ENCODE assay signal across 21 mouse cellular contexts in the genomic region with DNA sequence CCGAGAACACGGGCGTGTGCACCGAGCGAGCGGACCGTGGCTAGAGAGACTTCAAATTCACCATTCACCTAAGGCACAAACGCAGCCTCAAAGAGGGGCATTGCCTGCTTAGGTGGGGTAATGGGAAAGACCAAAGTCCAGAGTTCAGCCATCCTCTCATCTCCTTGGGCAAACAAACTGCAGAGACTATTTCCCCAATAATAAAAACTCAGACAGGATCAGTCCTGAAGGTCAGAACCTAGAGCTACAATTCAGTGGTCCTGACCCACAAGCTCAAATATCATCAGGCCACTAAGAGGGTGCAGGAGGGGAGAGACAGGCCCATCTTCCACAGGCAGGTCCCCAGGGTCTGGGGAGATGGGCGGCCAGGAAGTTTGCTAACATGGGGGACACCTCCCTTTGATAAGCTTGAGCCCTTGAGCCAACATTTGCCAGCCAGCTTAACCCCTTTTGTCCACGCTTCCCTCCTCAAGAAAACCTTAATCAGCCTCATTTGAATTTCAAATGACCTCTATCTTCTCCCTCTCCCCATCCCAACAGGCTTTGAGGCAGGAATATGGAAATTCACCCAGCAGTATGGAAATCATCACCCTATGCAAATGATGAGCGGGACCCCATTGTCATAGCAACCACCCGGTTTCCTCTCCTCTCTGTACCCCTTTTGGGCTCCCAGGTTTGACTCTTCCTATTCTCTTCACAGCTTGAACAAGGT. TPM values are rescaled to one million over a fixed set of nuclear protein-coding genes. Genes with fewer than 3 reads are reported as not detected.
A peak's percentile ranks its signal among the peaks of the same experiment; 100 is the strongest.
DNase-seq lines count a peak whose midpoint lies in the region; ATAC-seq lines count a peak whose summit lies in the region.
"Had no signal": no experiment of that assay in that cellular context is flagged by ENCODE, and none has a peak within 500 bp of the region (broad histone marks: within the 10 kb centered on the region; RNA-seq: fewer than 3 reads in every experiment).

No protein-coding gene starts in this region.

- peak; percentile 69; the same call in 1 of the 2 replicates for ATAC-seq in forebrain, embryonic 14.5 days
- ATAC-seq in midbrain, embryonic 12.5 days (ENCODE audit: low FRiP score, low read depth): peak; percentile 54; the same call in 1 of the 2 replicates

- no peak overlapping the region for H3K9ac ChIP-seq in forebrain, embryonic 14.5 days (ENCODE audit: low read length)
- no peak overlapping the region for H3K9ac ChIP-seq in midbrain, embryonic 12.5 days (replicated peaks)
- H3K9ac ChIP-seq: hindbrain, embryonic 14.5 days had no signal

- H3K27me3 ChIP-seq in forebrain, embryonic 14.5 days (replicated peaks; ENCODE audit: control insufficient read depth, insufficient read depth, low read length): no peaks in the 10 kb centered on the region
- peaks cover 37% of the 10 kb centered on the region for H3K27me3 ChIP-seq in midbrain, embryonic 12.5 days
- H3K27me3 ChIP-seq in embryonic facial prominence, embryonic 10.5 days (replicated peaks; ENCODE audit: low read depth, poor library complexity, severe bottlenecking): peaks cover 41% of the 10 kb centered on the region

- peaks cover 7% of the 10 kb centered on the region; the same call in 1 of the 2 replicates for H3K4me1 ChIP-seq in forebrain, embryonic 14.5 days (ENCODE audit: control insufficient read depth, insufficient read depth, low read length)
- peaks cover 21% of the 10 kb centered on the region for H3K4me1 ChIP-seq in midbrain, embryonic 12.5 days
- 0 out of 2 replicates have a peak, but pooled peaks cover 4% of the 10 kb centered on the region for H3K4me1 ChIP-seq in embryonic facial prominence, embryonic 10.5 days

- no peaks in the 10 kb centered on the region for H3K9me3 ChIP-seq in forebrain, embryonic 14.5 days (replicated peaks; ENCODE audit: control insufficient read depth, low read length)
- H3K9me3 ChIP-seq in midbrain, embryonic 12.5 days: no peaks in the 10 kb centered on the region
- H3K9me3 ChIP-seq in embryonic facial prominence, embryonic 10.5 days: no peaks in the 10 kb centered on the region

- DNase-seq in kidney, adult 9 months: peak; percentile 3
- no peak for DNase-seq in kidney, adult 18-20 months
- peak; percentile 50 for DNase-seq in forebrain, embryonic 14.5 days (ENCODE audit: low spot score)
- no peak for DNase-seq in spleen, adult 18-20 months
- DNase-seq in left cerebral cortex, adult 18-20 months (ENCODE audit: low spot score in 2 of 2): no peak
- no peak for DNase-seq in embryonic facial prominence, embryonic 10.5 days (ENCODE audit: low spot score)
- DNase-seq: cerebellum, adult 8-10 months; gastrocnemius, postnatal 25 days; kidney, adult 2 months; kidney, postnatal 14 days; lung, adult 18-20 months; lung, postnatal 14 days; thymus, postnatal 25 days had no signal

- WGBS in forebrain, embryonic 14.5 days: 56% methylated on average over 12 of the region's 12 CpGs
- 50% methylated on average over 12 of the region's 12 CpGs for WGBS in midbrain, embryonic 12.5 days
- 65% methylated on average over 12 of the region's 12 CpGs for WGBS in embryonic facial prominence, embryonic 10.5 days

- no peak overlapping the region for H3K4me2 ChIP-seq in forebrain, embryonic 14.5 days (ENCODE audit: low read length)
- peak overlapping the region; percentile 13; the same call in 1 of the 2 replicates for H3K4me2 ChIP-seq in midbrain, embryonic 12.5 days (replicated peaks)
- H3K4me2 ChIP-seq: hindbrain, embryonic 14.5 days; liver, embryonic 11.5 days had no signal

- H3K27ac ChIP-seq in forebrain, embryonic 14.5 days (ENCODE audit: low read depth, low read length): no peak overlapping the region
- no peak overlapping the region for H3K27ac ChIP-seq in midbrain, embryonic 12.5 days (replicated peaks)
- no peak overlapping the region for H3K27ac ChIP-seq in embryonic facial prominence, embryonic 10.5 days (replicated peaks)
- H3K27ac ChIP-seq: hindbrain, embryonic 14.5 days had no signal

- no peak overlapping the region for H3K4me3 ChIP-seq in forebrain, embryonic 14.5 days (ENCODE audit: low read depth, low read length)
- no peak overlapping the region for H3K4me3 ChIP-seq in midbrain, embryonic 12.5 days
- H3K4me3 ChIP-seq in embryonic facial prominence, embryonic 10.5 days: no peak overlapping the region
- H3K4me3 ChIP-seq: myocyte had no signal

- H3K36me3 ChIP-seq in forebrain, embryonic 14.5 days (ENCODE audit: control insufficient read depth, insufficient read depth, low read length): no peaks in the 10 kb centered on the region
- no peaks in the 10 kb centered on the region for H3K36me3 ChIP-seq in midbrain, embryonic 12.5 days
- H3K36me3 ChIP-seq in embryonic facial prominence, embryonic 10.5 days (replicated peaks): no peaks in the 10 kb centered on the region

RNA-seq across cellular contexts. Expression of a gene that starts 21.7 kb away (rescaled TPM):
- not detected in 2 replicates for polyA plus RNA-seq in forebrain, embryonic 14.5 days (2014; fragmentation: Nextera tagmentation; extraction: Ambion mirVana)
- polyA plus RNA-seq in midbrain, embryonic 12.5 days (2016; fragmentation: Nextera tagmentation; extraction: Ambion mirVana): not detected in 2 replicates
- under 1 TPM; 0.21 to 0.37 TPM for total RNA-seq in left cerebral cortex, adult 18-20 months (2021)
- not detected in 2 replicates for polyA plus RNA-seq in embryonic facial prominence, embryonic 10.5 days (2016; fragmentation: Nextera tagmentation; extraction: Ambion mirVana)
- total RNA-seq: gastrocnemius, postnatal 25 days; megakaryocyte, adult 5-6 weeks; MEL had no signal
- polyA plus RNA-seq: hindbrain, embryonic 14.5 days; limb, embryonic 11.5 days; liver, embryonic 11.5 days; myocyte; neural tube, embryonic 14.5 days had no signal

RNA-seq across cellular contexts. Expression of a gene that starts 51.2 kb away (rescaled TPM):
- 7.0 and 10.3 TPM in 2 replicates for polyA plus RNA-seq in forebrain, embryonic 14.5 days (2014; fragmentation: Nextera tagmentation; extraction: Ambion mirVana)
- polyA plus RNA-seq in midbrain, embryonic 12.5 days (2016; fragmentation: Nextera tagmentation; extraction: Ambion mirVana): 18.3 and 30.9 TPM in 2 replicates
- 10 to 100 TPM; 15.2 to 17.9 TPM for total RNA-seq in left cerebral cortex, adult 18-20 months (2021)
- 55.2 and 57.0 TPM in 2 replicates for polyA plus RNA-seq in embryonic facial prominence, embryonic 10.5 days (2016; fragmentation: Nextera tagmentation; extraction: Ambion mirVana)

Comparison
In these comparisons a context has a peak if more than half of its experiments do, and no peak if none do; other contexts are left out.
1. DNase-seq: peak in kidney, adult 9 months (single experiment) and forebrain, embryonic 14.5 days (single experiment); none in kidney, adult 18-20 months (single experiment), spleen, adult 18-20 months (0 of 2), left cerebral cortex, adult 18-20 months (0 of 2) and embryonic facial prominence, embryonic 10.5 days (single experiment).